Mouse (Mus musculus): ENCODE measurements around the gene Tgfbr3. TPM values are rescaled to one million over a fixed set of nuclear protein-coding genes. Genes with fewer than 3 reads are reported as not detected.
A peak's percentile ranks its signal among the peaks of the same experiment; 100 is the strongest.

The Tgfbr3 gene
- polyA plus RNA-seq, 1 experiment, result 40.0 TPM

- H3K4me3 ChIP-seq (ENCODE audit: insufficient read depth, low read length), result no peak overlapping the region
- TF ChIP-seq POLR2A (IDR thresholded peaks at IDR 0.05; ENCODE audit: low read depth, low read length), result no peak
- TF ChIP-seq CTCF (IDR thresholded peaks at IDR 0.05; ENCODE audit: borderline replicate concordance, insufficient read depth, low read length), result no peak
- H3K27ac ChIP-seq (ENCODE audit: insufficient read depth, low read length), result no peak overlapping the region
- peaks cover 10% of the 10 kb centered on the region; the same call in 1 of the 2 replicates for H3K4me1 ChIP-seq (ENCODE audit: control insufficient read depth, insufficient read depth, low read length)
Observed at GRCm38 (mm10) chr5:107282561-107283307, 6.7 kb downstream of the Tgfbr3 start.

- no peak overlapping the region for H3K4me3 ChIP-seq (ENCODE audit: insufficient read depth, low read length)
- peaks cover 9% of the 10 kb centered on the region for H3K4me1 ChIP-seq (ENCODE audit: control insufficient read depth, insufficient read depth, low read length)
- no peak overlapping the region for H3K27ac ChIP-seq (ENCODE audit: insufficient read depth, low read length)
- TF ChIP-seq CTCF (IDR thresholded peaks at IDR 0.05; ENCODE audit: borderline replicate concordance, insufficient read depth, low read length), result no peak
- TF ChIP-seq POLR2A (IDR thresholded peaks at IDR 0.05; ENCODE audit: low read depth, low read length), result no peak
Observed at GRCm38 (mm10) chr5:107279263-107279662, 10.2 kb downstream of the Tgfbr3 start.

- H3K4me1 ChIP-seq (ENCODE audit: control insufficient read depth, insufficient read depth, low read length), result peaks cover 3% of the 10 kb centered on the region; the same call in 1 of the 2 replicates
- peak overlapping the region; percentile 39; the same call in 1 of the 2 replicates for H3K27ac ChIP-seq (ENCODE audit: insufficient read depth, low read length)
- TF ChIP-seq CTCF (IDR thresholded peaks at IDR 0.05; ENCODE audit: borderline replicate concordance, insufficient read depth, low read length) (no peak), POLR2A (IDR thresholded peaks at IDR 0.05; ENCODE audit: low read depth, low read length) (no peak)
- no peak overlapping the region for H3K4me3 ChIP-seq (ENCODE audit: insufficient read depth, low read length)
Observed at GRCm38 (mm10) chr5:107276186-107276585, 13.2 kb downstream of the Tgfbr3 start.

GRCm38 (mm10) chr5:107272252-107273028 is 17.0 kb downstream of the Tgfbr3 start:
- no peak for TF ChIP-seq CTCF (IDR thresholded peaks at IDR 0.05; ENCODE audit: borderline replicate concordance, insufficient read depth, low read length)
- no peak for TF ChIP-seq POLR2A (IDR thresholded peaks at IDR 0.05; ENCODE audit: low read depth, low read length)
- peaks cover 12% of the 10 kb centered on the region for H3K4me1 ChIP-seq (ENCODE audit: control insufficient read depth, insufficient read depth, low read length)
- no peak overlapping the region for H3K27ac ChIP-seq (ENCODE audit: insufficient read depth, low read length)
- H3K4me3 ChIP-seq (ENCODE audit: insufficient read depth, low read length), result no peak overlapping the region

- TF ChIP-seq CTCF (IDR thresholded peaks at IDR 0.05; ENCODE audit: borderline replicate concordance, insufficient read depth, low read length) (no peak), POLR2A (IDR thresholded peaks at IDR 0.05; ENCODE audit: low read depth, low read length) (no peak)
- Histone ChIP-seq H3K4me1 (ENCODE audit: control insufficient read depth, insufficient read depth, low read length) (peaks cover 9% of the 10 kb centered on the region), H3K27ac (ENCODE audit: insufficient read depth, low read length) (no peak overlapping the region), H3K4me3 (ENCODE audit: insufficient read depth, low read length) (no peak overlapping the region)
Observed at GRCm38 (mm10) chr5:107269006-107269328, 20.5 kb downstream of the Tgfbr3 start.

- Histone ChIP-seq H3K27ac (ENCODE audit: insufficient read depth, low read length) (no peak overlapping the region), H3K4me3 (ENCODE audit: insufficient read depth, low read length) (no peak overlapping the region), H3K4me1 (ENCODE audit: control insufficient read depth, insufficient read depth, low read length) (peaks cover 9% of the 10 kb centered on the region)
- TF ChIP-seq POLR2A (IDR thresholded peaks at IDR 0.05; ENCODE audit: low read depth, low read length) (no peak), CTCF (IDR thresholded peaks at IDR 0.05; ENCODE audit: borderline replicate concordance, insufficient read depth, low read length) (no peak)
Observed at GRCm38 (mm10) chr5:107268121-107269005, 21.1 kb downstream of the Tgfbr3 start.

DNA sequence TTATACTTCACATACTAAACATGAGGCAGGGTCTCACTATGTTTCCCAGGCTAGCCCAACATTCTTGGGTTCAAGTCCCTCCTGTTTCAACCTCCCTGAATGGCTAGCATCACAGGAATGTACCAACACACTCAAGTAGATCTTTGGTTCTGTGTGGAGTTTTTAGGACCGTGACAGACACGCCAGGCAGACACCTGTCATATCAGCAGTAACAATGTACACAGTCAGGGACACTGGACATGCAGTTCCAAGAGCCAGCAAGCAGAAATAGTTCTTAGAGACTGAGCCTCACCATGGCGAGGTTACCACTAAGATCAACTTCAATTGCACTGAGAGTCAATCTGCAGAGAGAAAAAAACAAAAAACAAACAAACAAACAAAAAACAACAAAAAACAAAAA is 22.9 kb downstream of the Tgfbr3 start:
- TF ChIP-seq CTCF (IDR thresholded peaks at IDR 0.05; ENCODE audit: borderline replicate concordance, insufficient read depth, low read length), result no peak
- TF ChIP-seq POLR2A (IDR thresholded peaks at IDR 0.05; ENCODE audit: low read depth, low read length), result no peak
- Histone ChIP-seq H3K27ac (ENCODE audit: insufficient read depth, low read length) (no peak overlapping the region), H3K4me1 (ENCODE audit: control insufficient read depth, insufficient read depth, low read length) (peaks cover 9% of the 10 kb centered on the region), H3K4me3 (ENCODE audit: insufficient read depth, low read length) (no peak overlapping the region)

DNA sequence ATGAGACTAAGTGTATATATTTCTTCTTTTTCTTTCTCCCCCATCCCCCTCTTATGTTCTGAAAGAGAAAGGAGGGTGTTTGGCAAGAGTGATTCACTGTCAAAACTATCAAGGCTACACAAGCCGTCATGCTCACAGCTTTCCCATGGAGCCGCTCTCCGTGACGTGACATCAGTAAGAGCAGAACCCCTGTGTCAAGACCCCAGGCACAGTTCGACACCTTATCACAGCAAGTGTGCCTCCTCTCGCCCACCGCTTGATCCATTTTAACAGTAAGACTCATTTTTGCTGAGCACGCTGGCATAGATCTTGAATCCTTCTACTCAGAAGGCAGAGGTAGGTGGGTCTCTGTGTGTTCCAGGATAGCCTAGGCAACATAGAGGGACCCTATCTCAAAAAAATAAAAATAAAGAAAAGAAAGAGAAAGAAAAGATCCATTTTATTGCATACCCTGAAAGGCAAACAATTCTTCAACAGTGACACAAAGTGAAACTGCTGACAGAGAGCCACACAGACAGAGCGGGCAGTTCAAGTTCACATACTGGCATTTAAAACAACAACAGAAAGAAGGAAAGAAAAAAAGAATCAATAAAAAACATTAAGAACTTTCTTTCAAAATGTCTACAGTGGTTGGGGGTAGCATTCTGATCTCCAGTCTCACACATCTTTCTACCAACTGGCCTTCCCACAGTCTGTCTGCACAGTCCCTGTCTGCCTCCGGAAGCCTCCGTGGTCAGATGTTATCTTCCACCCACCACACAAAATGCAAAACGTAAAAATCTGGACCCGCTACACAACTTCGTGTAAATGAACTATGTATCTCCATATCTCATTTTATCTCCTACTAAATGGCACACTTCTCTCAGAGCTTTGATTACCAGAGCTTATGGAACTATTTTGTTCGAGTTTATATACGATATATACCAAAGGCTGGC is 24.7 kb downstream of the Tgfbr3 start:
- no peak overlapping the region for H3K4me3 ChIP-seq (ENCODE audit: insufficient read depth, low read length)
- TF ChIP-seq CTCF (IDR thresholded peaks at IDR 0.05; ENCODE audit: borderline replicate concordance, insufficient read depth, low read length) (no peak), POLR2A (IDR thresholded peaks at IDR 0.05; ENCODE audit: low read depth, low read length) (no peak)
- H3K4me1 ChIP-seq (ENCODE audit: control insufficient read depth, insufficient read depth, low read length), result peaks cover 9% of the 10 kb centered on the region
- H3K27ac ChIP-seq (ENCODE audit: insufficient read depth, low read length), result no peak overlapping the region

Measured in embryonic fibroblast, embryonic 13.5 days (primary cell).